Mouse (Mus musculus): ENCODE data around the gene Tpmt. TPM values are rescaled to one million over a fixed set of nuclear protein-coding genes. Genes with fewer than 3 reads are reported as not detected.

Tpmt gene
- polyA plus RNA-seq, 1 experiment from 2014 or later, result 26.7 TPM

DNA sequence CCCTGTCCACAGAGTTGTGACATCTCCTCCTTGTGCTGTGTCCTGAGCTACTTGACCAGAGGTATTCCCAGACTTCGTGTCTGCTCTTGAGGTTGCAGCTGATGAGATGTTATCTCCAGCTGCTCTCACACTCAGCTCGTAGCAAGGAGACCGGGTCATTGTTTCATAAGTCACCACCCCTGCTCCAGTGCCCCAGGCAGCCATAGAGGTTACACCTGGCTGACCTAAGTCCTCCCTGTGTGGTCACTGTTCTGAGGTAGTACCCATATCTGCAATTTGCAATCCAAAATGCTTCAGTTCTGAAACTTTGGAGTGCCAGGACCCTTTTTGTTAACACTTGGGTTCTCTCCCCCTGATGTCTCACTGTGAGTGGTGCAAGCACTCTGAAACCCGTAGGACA is 5.5 kb upstream of the Tpmt start:
- no peak overlapping the region for H3K9ac ChIP-seq (replicated peaks)
- H3K4me3 ChIP-seq (ENCODE audit: low read depth, low read length), result no peak overlapping the region
- no peaks in the 10 kb centered on the region for H3K9me3 ChIP-seq (ENCODE audit: low read length)
- no peak for TF ChIP-seq EP300 (IDR thresholded peaks at IDR 0.05; ENCODE audit: low read depth)
- no peak for TF ChIP-seq CTCF (IDR thresholded peaks at IDR 0.05; ENCODE audit: low read depth)
- H3K27ac ChIP-seq (ENCODE audit: low read depth), result no peak overlapping the region
- no peaks in the 10 kb centered on the region for H3K27me3 ChIP-seq (ENCODE audit: insufficient read depth, low read length)
- WGBS (ENCODE audit: insufficient replicate concordance), result 61% methylated on average over 4 of the region's 4 CpGs
- no peak overlapping the region for H3K4me2 ChIP-seq (ENCODE audit: low read depth, low read length)
- peak; percentile 51; the same call in 1 of the 2 replicates for ATAC-seq
- DNase-seq, result no peak
- peaks cover 6% of the 10 kb centered on the region; the same call in 1 of the 2 replicates for H3K4me1 ChIP-seq (ENCODE audit: insufficient read depth)
- peaks cover 19% of the 10 kb centered on the region for H3K36me3 ChIP-seq (replicated peaks; ENCODE audit: insufficient read depth, low read length)

DNA sequence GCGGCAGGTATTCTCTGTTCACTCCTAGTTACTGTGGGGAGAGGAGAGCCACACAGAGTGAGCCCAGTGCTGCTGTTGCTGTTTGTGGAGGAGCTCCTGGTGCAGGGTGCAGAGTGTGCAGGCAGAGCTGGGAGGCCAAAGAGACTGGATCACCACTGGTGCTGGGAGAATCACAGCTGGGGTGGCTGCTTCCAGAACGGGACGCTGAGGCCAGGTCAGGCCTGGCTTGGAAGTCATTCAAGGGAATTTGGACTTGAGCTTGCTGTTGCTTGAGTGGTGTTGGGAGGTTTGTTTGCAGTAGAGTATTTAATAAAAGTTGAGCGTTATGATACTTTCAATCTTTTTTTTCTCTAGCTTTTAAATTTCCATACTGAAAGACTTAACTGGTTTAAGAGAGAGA is 3.5 kb upstream of the Tpmt start:
- peaks cover 13% of the 10 kb centered on the region for H3K36me3 ChIP-seq (replicated peaks; ENCODE audit: insufficient read depth, low read length)
- H3K27ac ChIP-seq (ENCODE audit: low read depth), result no peak overlapping the region
- H3K9ac ChIP-seq (replicated peaks), result no peak overlapping the region
- H3K4me2 ChIP-seq (ENCODE audit: low read depth, low read length), result no peak overlapping the region
- no peaks in the 10 kb centered on the region for H3K9me3 ChIP-seq (ENCODE audit: low read length)
- ATAC-seq (no peak), DNase-seq (no peak)
- 76% methylated on average over 4 of the region's 4 CpGs for WGBS (ENCODE audit: insufficient replicate concordance)
- peaks cover 16% of the 10 kb centered on the region for H3K4me1 ChIP-seq (ENCODE audit: insufficient read depth)
- no peaks in the 10 kb centered on the region for H3K27me3 ChIP-seq (ENCODE audit: insufficient read depth, low read length)
- H3K4me3 ChIP-seq (ENCODE audit: low read depth, low read length), result no peak overlapping the region
- TF ChIP-seq EP300 (IDR thresholded peaks at IDR 0.05; ENCODE audit: low read depth), result no peak
- TF ChIP-seq CTCF (IDR thresholded peaks at IDR 0.05; ENCODE audit: low read depth), result no peak

DNA sequence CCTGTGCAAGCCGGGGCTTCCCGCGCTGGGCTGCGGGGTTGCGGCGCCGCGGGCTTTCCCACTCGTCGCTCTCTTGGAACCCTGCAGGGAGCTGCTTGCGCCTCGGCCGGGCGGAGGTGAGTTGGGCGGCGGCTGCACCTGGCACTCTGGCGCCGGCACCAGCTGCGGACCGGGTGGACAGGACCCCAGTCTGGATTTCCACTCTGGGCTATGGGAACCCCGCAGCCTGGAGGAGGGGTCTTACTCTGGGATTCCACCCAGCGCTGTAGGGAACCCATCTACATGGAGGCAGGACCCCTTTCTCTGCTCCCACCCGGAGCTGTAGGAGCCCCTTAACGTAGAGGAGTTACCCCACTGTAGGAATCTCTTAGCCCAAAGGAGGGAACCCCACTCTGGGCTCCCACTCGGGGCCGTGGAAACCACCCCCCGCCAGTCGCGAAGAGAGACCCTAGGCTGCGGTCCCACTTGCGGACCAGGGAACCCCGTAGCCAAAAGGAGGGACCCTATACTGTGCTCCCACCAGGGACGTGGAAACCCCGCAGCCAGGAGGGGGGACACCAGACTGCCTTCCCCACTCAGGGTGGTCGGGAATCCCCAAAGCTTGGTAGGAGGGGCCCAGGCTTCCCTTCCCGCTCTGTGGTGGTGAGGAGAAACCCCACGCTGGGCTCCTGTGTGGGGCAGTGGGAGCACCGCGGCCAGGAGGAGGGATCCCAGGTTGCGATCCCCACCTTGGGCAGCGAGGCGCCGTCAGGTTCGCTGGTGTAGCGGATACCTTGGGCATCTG is 512 bp downstream of the Tpmt start:
- Histone ChIP-seq H3K27me3 (ENCODE audit: insufficient read depth, low read length) (no peaks in the 10 kb centered on the region), H3K9ac (replicated peaks) (peak overlapping the region; percentile 78), H3K9me3 (ENCODE audit: low read length) (no peaks in the 10 kb centered on the region), H3K36me3 (replicated peaks; ENCODE audit: insufficient read depth, low read length) (peaks cover 3% of the 10 kb centered on the region; the same call in 1 of the 2 replicates), H3K4me3 (ENCODE audit: low read depth, low read length) (peak overlapping the region; percentile 91), H3K4me1 (ENCODE audit: insufficient read depth) (peaks cover 16% of the 10 kb centered on the region), H3K27ac (ENCODE audit: low read depth) (peak overlapping the region; percentile 63), H3K4me2 (ENCODE audit: low read depth, low read length) (peak overlapping the region; percentile 97)
- ATAC-seq, result peak; percentile 23
- TF ChIP-seq CTCF (IDR thresholded peaks at IDR 0.05; ENCODE audit: low read depth) (no peak), EP300 (IDR thresholded peaks at IDR 0.05; ENCODE audit: low read depth) (no peak)
- 1% methylated on average over 45 of the region's 45 CpGs for WGBS (ENCODE audit: insufficient replicate concordance)
- peak; percentile 45 for DNase-seq

DNA sequence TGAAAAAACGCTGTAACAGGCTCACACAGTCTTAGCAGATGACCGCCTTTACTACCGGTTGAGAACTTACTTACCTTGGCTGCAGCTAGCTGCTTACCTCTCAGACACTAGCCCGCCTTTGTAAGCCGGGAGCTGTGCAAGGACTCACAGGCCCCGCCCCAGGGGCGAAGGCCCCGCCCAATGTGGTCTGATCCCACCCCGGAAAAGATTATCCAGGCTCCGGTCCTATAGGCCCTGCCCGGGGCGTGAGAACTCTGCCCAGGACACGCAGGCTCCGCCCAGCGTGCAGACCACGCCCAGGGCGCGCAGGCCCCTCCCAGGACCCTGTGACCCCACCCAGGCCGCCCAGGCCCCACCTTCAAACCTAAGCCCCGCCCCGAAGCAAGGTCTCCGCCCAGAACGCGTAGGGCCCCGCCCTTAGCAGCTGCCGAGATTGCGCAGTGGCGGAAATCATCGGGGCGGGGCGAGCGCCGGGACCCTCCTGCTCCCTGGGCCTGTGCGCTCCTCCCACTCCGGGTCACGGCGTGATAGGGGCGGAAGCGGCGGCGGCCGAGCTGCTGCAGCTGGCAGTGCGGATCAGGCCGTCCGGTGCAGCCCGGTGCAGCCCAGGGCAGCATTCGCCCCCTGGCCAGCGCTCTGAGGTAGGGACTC is 1.4 kb downstream of the Tpmt start, which contains the start of gene Kdm1b:
Kdm1b (plus strand) TSS at position 470 of the 651 bp plus-strand sequence.
- H3K9ac ChIP-seq (replicated peaks), result peak within 1 kb of the TSS; percentile 78
- peak within 1 kb of the TSS; percentile 69 for H3K27ac ChIP-seq (ENCODE audit: low read depth)
- ATAC-seq (peak; percentile 97), DNase-seq (peak; percentile 98)
- TF ChIP-seq CTCF (IDR thresholded peaks at IDR 0.05; ENCODE audit: low read depth) (0 out of 2 replicates have a peak, but pooled peaks have one; percentile 4), EP300 (IDR thresholded peaks at IDR 0.05; ENCODE audit: low read depth) (no peak)
- H3K27me3 ChIP-seq (ENCODE audit: insufficient read depth, low read length), result no peaks in the 10 kb centered on the region
- H3K36me3 ChIP-seq (replicated peaks; ENCODE audit: insufficient read depth, low read length), result no peaks in the 10 kb centered on the region
- peak within 1 kb of the TSS; percentile 91 for H3K4me3 ChIP-seq (ENCODE audit: low read depth, low read length)
- WGBS (ENCODE audit: insufficient replicate concordance), result under 1% methylated on average over 45 of the region's 48 CpGs
- H3K4me2 ChIP-seq (ENCODE audit: low read depth, low read length), result peak within 1 kb of the TSS; percentile 97
- H3K4me1 ChIP-seq (ENCODE audit: insufficient read depth), result peaks cover 16% of the 10 kb centered on the region
- H3K9me3 ChIP-seq (ENCODE audit: low read length), result no peaks in the 10 kb centered on the region

DNA sequence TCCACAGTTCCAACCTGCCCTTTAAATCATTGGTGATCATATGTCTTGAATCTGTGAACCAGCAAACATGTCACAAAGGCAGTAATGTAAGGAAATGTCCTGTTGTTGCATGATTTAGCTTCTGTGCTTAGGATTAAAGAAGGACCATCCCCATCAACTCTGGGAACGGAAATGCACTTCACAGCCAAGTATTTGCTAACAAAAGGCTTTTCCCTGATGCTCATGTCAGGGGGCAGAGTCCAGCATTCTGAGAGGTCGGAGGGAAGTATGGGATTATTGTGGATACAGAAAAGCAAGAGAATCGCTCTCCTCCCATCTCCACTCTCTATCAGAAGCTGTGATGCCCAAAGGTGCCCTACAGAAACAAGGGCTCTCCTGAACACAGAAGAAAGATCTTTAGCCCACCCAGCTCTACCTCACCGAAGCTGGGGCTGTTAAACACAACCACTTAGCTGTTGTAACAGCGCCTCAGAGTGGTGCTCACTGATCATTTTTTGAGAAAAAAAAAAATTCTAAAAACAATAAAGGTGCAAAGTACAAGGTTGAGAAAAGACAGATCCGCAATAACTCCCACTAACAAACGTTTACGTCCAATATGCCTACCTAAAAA is 2.4 kb downstream of the Tpmt start:
- Histone ChIP-seq H3K36me3 (replicated peaks; ENCODE audit: insufficient read depth, low read length) (no peaks in the 10 kb centered on the region), H3K9me3 (ENCODE audit: low read length) (no peaks in the 10 kb centered on the region), H3K27me3 (ENCODE audit: insufficient read depth, low read length) (no peaks in the 10 kb centered on the region), H3K4me3 (ENCODE audit: low read depth, low read length) (peak overlapping the region; percentile 91), H3K27ac (ENCODE audit: low read depth) (peak overlapping the region; percentile 69), H3K9ac (replicated peaks) (no peak overlapping the region), H3K4me1 (ENCODE audit: insufficient read depth) (peaks cover 10% of the 10 kb centered on the region), H3K4me2 (ENCODE audit: low read depth, low read length) (peak overlapping the region; percentile 97)
- 35% methylated on average over 8 of the region's 8 CpGs for WGBS (ENCODE audit: insufficient replicate concordance)
- ATAC-seq (no peak), DNase-seq (peak; percentile 19)
- peak; percentile 21; the same call in 1 of the 2 replicates for TF ChIP-seq CTCF (IDR thresholded peaks at IDR 0.05; ENCODE audit: low read depth)
- TF ChIP-seq EP300 (IDR thresholded peaks at IDR 0.05; ENCODE audit: low read depth), result no peak

DNA sequence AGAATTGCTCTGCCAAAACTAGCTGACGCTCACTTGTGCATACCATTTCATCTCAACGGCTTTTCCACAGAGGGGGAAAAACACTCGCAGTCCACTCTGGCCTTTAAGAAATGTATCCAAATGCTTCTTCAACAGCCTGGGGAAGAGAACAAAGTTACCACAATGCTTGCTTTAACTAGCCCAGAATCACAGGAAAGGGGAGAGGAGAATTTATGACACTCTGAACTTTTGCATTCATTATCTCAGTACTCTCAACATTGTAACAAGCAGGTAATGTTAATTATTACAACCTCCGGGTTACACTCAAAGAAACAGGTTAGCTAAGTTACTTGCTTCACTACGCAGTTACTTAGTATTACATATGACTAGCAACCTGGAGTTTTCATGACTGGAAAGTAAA is 4.5 kb downstream of the Tpmt start:
- Histone ChIP-seq H3K4me2 (ENCODE audit: low read depth, low read length) (no peak overlapping the region), H3K27me3 (ENCODE audit: insufficient read depth, low read length) (no peaks in the 10 kb centered on the region), H3K27ac (ENCODE audit: low read depth) (no peak overlapping the region), H3K36me3 (replicated peaks; ENCODE audit: insufficient read depth, low read length) (no peaks in the 10 kb centered on the region), H3K4me3 (ENCODE audit: low read depth, low read length) (no peak overlapping the region), H3K9ac (replicated peaks) (no peak overlapping the region), H3K4me1 (ENCODE audit: insufficient read depth) (peaks cover 10% of the 10 kb centered on the region), H3K9me3 (ENCODE audit: low read length) (no peaks in the 10 kb centered on the region)
- TF ChIP-seq CTCF (IDR thresholded peaks at IDR 0.05; ENCODE audit: low read depth), result no peak
- TF ChIP-seq EP300 (IDR thresholded peaks at IDR 0.05; ENCODE audit: low read depth), result no peak
- WGBS (ENCODE audit: insufficient replicate concordance), result 81% methylated on average over 5 of the region's 5 CpGs
- DNase-seq (no peak), ATAC-seq (no peak)

Measured in liver, postnatal 0 days (tissue).